Mouse (Mus musculus): Measurements from ENCODE around the gene Tmem200b.

Tmem200b gene

GRCm38 (mm10) chr4:131881306-131881705 is 40.3 kb upstream of the Tmem200b start:
- H3K4me1 ChIP-seq (replicated peaks; ENCODE audit: low read depth, low read length) = peaks cover 87% of the 10 kb centered on the region
- no peaks in the 10 kb centered on the region for H3K27me3 ChIP-seq (ENCODE audit: insufficient read depth, low read length)
- TF ChIP-seq POU5F1 (IDR thresholded peaks at IDR 0.05; ENCODE audit: borderline replicate concordance, low read length) (no peak), CTCF (conservative IDR thresholded peaks at IDR 0.05; ENCODE audit: low read length) (no peak), NANOG (IDR thresholded peaks at IDR 0.05; ENCODE audit: borderline replicate concordance, low read length) (no peak)
- H3K9me3 ChIP-seq (ENCODE audit: low read length) = no peaks in the 10 kb centered on the region
- peaks cover 31% of the 10 kb centered on the region for H3K36me3 ChIP-seq (ENCODE audit: insufficient read depth, low read length)
- H3K4me3 ChIP-seq (replicated peaks; ENCODE audit: low read length) = no peak overlapping the region

GRCm38 (mm10) chr4:131883571-131883970 is 38.0 kb upstream of the Tmem200b start:
- no peaks in the 10 kb centered on the region for H3K9me3 ChIP-seq (ENCODE audit: low read length)
- H3K4me1 ChIP-seq (replicated peaks; ENCODE audit: low read depth, low read length) = peaks cover 76% of the 10 kb centered on the region
- no peaks in the 10 kb centered on the region for H3K27me3 ChIP-seq (ENCODE audit: insufficient read depth, low read length)
- TF ChIP-seq NANOG (IDR thresholded peaks at IDR 0.05; ENCODE audit: borderline replicate concordance, low read length) (no peak), POU5F1 (IDR thresholded peaks at IDR 0.05; ENCODE audit: borderline replicate concordance, low read length) (no peak)
- H3K36me3 ChIP-seq (ENCODE audit: insufficient read depth, low read length) = peaks cover 46% of the 10 kb centered on the region
- H3K4me3 ChIP-seq (replicated peaks; ENCODE audit: low read length) = no peak overlapping the region

- Histone ChIP-seq H3K27me3 (ENCODE audit: insufficient read depth, low read length) (no peaks in the 10 kb centered on the region), H3K4me3 (replicated peaks; ENCODE audit: low read length) (no peak overlapping the region), H3K36me3 (ENCODE audit: insufficient read depth, low read length) (peaks cover 61% of the 10 kb centered on the region), H3K9me3 (ENCODE audit: low read length) (no peaks in the 10 kb centered on the region), H3K4me1 (replicated peaks; ENCODE audit: low read depth, low read length) (peaks cover 75% of the 10 kb centered on the region)
- no peak for TF ChIP-seq POU5F1 (IDR thresholded peaks at IDR 0.05; ENCODE audit: borderline replicate concordance, low read length)
- TF ChIP-seq CTCF (conservative IDR thresholded peaks at IDR 0.05; ENCODE audit: low read length) = no peak
- no peak for TF ChIP-seq NANOG (IDR thresholded peaks at IDR 0.05; ENCODE audit: borderline replicate concordance, low read length)
These were observed 36.2 kb upstream of the Tmem200b start for GRCm38 (mm10) chr4:131885376-131885775.

- TF ChIP-seq NANOG (IDR thresholded peaks at IDR 0.05; ENCODE audit: borderline replicate concordance, low read length) = no peak
- Histone ChIP-seq H3K4me1 (replicated peaks; ENCODE audit: low read depth, low read length) (peaks cover 58% of the 10 kb centered on the region), H3K36me3 (ENCODE audit: insufficient read depth, low read length) (peaks cover 85% of the 10 kb centered on the region), H3K27me3 (ENCODE audit: insufficient read depth, low read length) (no peaks in the 10 kb centered on the region), H3K9me3 (ENCODE audit: low read length) (no peaks in the 10 kb centered on the region), H3K4me3 (replicated peaks; ENCODE audit: low read length) (no peak overlapping the region)
These were observed 33.0 kb upstream of the Tmem200b start for GRCm38 (mm10) chr4:131888564-131888963.

GRCm38 (mm10) chr4:131890692-131891091 is 30.9 kb upstream of the Tmem200b start:
- H3K4me3 ChIP-seq (replicated peaks; ENCODE audit: low read length) = no peak overlapping the region

GRCm38 (mm10) chr4:131897109-131897508 is 24.5 kb upstream of the Tmem200b start:
- Histone ChIP-seq H3K9me3 (ENCODE audit: low read length) (no peaks in the 10 kb centered on the region), H3K4me1 (replicated peaks; ENCODE audit: low read depth, low read length) (peaks cover 38% of the 10 kb centered on the region), H3K27me3 (ENCODE audit: insufficient read depth, low read length) (no peaks in the 10 kb centered on the region), H3K36me3 (ENCODE audit: insufficient read depth, low read length) (peaks cover 84% of the 10 kb centered on the region), H3K4me3 (replicated peaks; ENCODE audit: low read length) (no peak overlapping the region)
- no peak for TF ChIP-seq CTCF (conservative IDR thresholded peaks at IDR 0.05; ENCODE audit: low read length)
- TF ChIP-seq NANOG (IDR thresholded peaks at IDR 0.05; ENCODE audit: borderline replicate concordance, low read length) = no peak
- no peak for TF ChIP-seq POU5F1 (IDR thresholded peaks at IDR 0.05; ENCODE audit: borderline replicate concordance, low read length)

More at GRCm38 (mm10) chr4:131890692-131891091, 30.9 kb upstream of the Tmem200b start:
- Histone ChIP-seq H3K4me1 (replicated peaks; ENCODE audit: low read depth, low read length) (peaks cover 38% of the 10 kb centered on the region), H3K36me3 (ENCODE audit: insufficient read depth, low read length) (peaks cover 81% of the 10 kb centered on the region), H3K27me3 (ENCODE audit: insufficient read depth, low read length) (no peaks in the 10 kb centered on the region), H3K9me3 (ENCODE audit: low read length) (no peaks in the 10 kb centered on the region)
- TF ChIP-seq CTCF (conservative IDR thresholded peaks at IDR 0.05; ENCODE audit: low read length) = no peak
- TF ChIP-seq NANOG (IDR thresholded peaks at IDR 0.05; ENCODE audit: borderline replicate concordance, low read length) = no peak
- TF ChIP-seq POU5F1 (IDR thresholded peaks at IDR 0.05; ENCODE audit: borderline replicate concordance, low read length) = no peak

GRCm38 (mm10) chr4:131897787-131898186 is 23.8 kb upstream of the Tmem200b start:
- TF ChIP-seq CTCF (conservative IDR thresholded peaks at IDR 0.05; ENCODE audit: low read length) (no peak), NANOG (IDR thresholded peaks at IDR 0.05; ENCODE audit: borderline replicate concordance, low read length) (no peak), POU5F1 (IDR thresholded peaks at IDR 0.05; ENCODE audit: borderline replicate concordance, low read length) (no peak)
- peaks cover 40% of the 10 kb centered on the region for H3K4me1 ChIP-seq (replicated peaks; ENCODE audit: low read depth, low read length)
- no peak overlapping the region for H3K4me3 ChIP-seq (replicated peaks; ENCODE audit: low read length)
- H3K9me3 ChIP-seq (ENCODE audit: low read length) = no peaks in the 10 kb centered on the region
- H3K36me3 ChIP-seq (ENCODE audit: insufficient read depth, low read length) = peaks cover 84% of the 10 kb centered on the region
- no peaks in the 10 kb centered on the region for H3K27me3 ChIP-seq (ENCODE audit: insufficient read depth, low read length)

GRCm38 (mm10) chr4:131898503-131899179 is 22.9 kb upstream of the Tmem200b start:
- no peaks in the 10 kb centered on the region for H3K9me3 ChIP-seq (ENCODE audit: low read length)
- peaks cover 78% of the 10 kb centered on the region for H3K36me3 ChIP-seq (ENCODE audit: insufficient read depth, low read length)
- H3K27me3 ChIP-seq (ENCODE audit: insufficient read depth, low read length) = no peaks in the 10 kb centered on the region
- no peak overlapping the region for H3K4me3 ChIP-seq (replicated peaks; ENCODE audit: low read length)
- peaks cover 40% of the 10 kb centered on the region for H3K4me1 ChIP-seq (replicated peaks; ENCODE audit: low read depth, low read length)
- no peak for TF ChIP-seq CTCF (conservative IDR thresholded peaks at IDR 0.05; ENCODE audit: low read length)
- TF ChIP-seq POU5F1 (IDR thresholded peaks at IDR 0.05; ENCODE audit: borderline replicate concordance, low read length) = no peak

GRCm38 (mm10) chr4:131899180-131899554 is 22.4 kb upstream of the Tmem200b start:
- H3K9me3 ChIP-seq (ENCODE audit: low read length) = no peaks in the 10 kb centered on the region
- H3K36me3 ChIP-seq (ENCODE audit: insufficient read depth, low read length) = peaks cover 76% of the 10 kb centered on the region
- no peak for TF ChIP-seq POU5F1 (IDR thresholded peaks at IDR 0.05; ENCODE audit: borderline replicate concordance, low read length)
- TF ChIP-seq CTCF (conservative IDR thresholded peaks at IDR 0.05; ENCODE audit: low read length) = no peak
- TF ChIP-seq NANOG (IDR thresholded peaks at IDR 0.05; ENCODE audit: borderline replicate concordance, low read length) = no peak
- no peak overlapping the region for H3K4me3 ChIP-seq (replicated peaks; ENCODE audit: low read length)
- H3K27me3 ChIP-seq (ENCODE audit: insufficient read depth, low read length) = no peaks in the 10 kb centered on the region
- H3K4me1 ChIP-seq (replicated peaks; ENCODE audit: low read depth, low read length) = peaks cover 40% of the 10 kb centered on the region

Data from E14TG2a.4 (cell line).